Mouse (Mus musculus): ENCODE results near the gene Gas2l1.
"Not testable (repeated sequence)": the region's sequence is repeated elsewhere in the genome, so short reads cannot be mapped to it uniquely, and the experiment has no call there.

Gene Gas2l1

DNA sequence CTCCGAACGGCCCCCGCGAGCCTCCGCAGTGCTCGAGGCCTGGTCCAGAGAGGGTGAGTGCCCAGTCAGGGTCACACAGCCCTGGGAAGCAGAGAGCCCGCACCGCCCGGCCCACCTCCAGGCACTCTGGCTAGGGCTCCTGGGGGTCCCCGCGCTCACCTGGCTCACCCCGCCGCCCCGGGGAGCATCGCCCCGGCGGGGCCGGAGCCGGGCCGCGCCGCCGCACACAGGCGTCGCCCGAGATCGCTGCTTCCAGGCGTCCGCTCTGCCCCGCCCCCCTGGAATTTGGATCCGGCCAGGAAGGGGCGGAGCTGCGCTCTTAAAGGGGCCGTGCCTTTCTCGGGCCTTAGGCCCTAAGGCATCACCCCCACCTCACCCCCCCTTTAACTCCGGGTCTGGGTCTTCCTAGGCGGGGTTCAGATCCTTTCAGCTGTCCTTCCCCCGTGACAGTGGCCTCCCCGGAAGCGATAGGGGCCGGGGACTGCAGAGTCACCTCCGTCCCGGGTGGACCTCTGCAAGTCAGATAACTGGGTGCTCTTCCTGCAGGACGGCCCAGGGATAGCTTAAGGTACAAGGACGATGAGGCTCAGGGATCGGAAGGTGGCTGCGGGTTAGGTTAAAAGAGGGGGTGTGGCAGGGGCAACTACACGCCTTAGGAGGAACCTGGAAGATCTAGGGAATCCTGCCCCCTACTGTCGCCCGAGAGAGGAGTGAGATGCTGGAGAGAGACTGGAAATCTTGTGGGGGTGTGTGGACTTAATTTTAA lies at the start of gene Gas2l1:
Gene Gas2l1 (minus strand): TSS at position 272 of the 766 bp plus-strand sequence.
- DNase-seq (ENCODE audit: low spot score in 2 of 2): peak; percentile 90 to 92

GRCm38 (mm10) chr11:5113645-5114044 lies 48.5 kb upstream of the Gas2l1 start:
- DNase-seq (ENCODE audit: low spot score in 2 of 2): no peak

DNA sequence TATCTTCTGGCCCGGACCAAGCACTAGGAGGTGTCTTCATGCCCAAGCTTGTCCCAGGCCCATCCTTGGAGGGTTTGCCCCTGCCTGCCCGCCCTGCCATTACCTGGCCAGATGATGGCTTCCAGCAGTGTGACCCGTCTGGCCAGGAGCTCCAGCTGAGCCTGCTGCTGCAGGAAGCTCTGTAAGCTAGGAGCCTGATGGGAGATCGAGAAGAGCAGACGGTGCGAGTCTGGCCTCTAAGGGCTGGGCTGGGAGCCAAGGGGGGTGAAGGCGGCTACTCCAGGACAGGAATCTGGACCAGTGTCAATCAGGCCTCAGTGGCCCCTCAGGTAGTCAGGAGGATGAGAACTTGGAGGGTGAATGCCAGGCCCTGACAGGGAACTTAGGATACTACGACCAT lies 44.3 kb upstream of the Gas2l1 start:
- DNase-seq (ENCODE audit: low spot score in 2 of 2): peak; percentile 23 to 32

GRCm38 (mm10) chr11:5103986-5104509 lies 38.9 kb upstream of the Gas2l1 start:
- DNase-seq (ENCODE audit: low spot score in 2 of 2): no peak

DNA sequence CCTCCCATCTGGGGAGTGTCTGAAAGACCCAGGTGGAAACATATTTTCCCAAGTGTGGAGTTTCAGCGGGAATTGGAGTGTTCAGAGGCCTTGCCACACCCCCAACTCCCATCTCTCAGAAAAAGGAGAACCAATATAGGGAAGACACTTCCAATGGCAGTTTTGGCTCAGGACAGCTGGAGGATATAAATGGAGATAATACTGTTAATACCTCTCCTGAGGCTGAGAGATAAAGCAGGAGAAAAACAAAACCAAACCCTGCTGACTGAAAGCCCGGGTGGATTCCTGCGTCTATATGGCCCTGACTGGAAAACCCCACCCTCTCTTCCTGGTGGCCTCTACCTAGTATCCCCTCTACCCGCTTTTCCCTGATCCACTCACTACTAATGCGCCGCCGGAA lies 37.3 kb upstream of the Gas2l1 start:
- no peak for DNase-seq (ENCODE audit: low spot score in 2 of 2)

GRCm38 (mm10) chr11:5101641-5102040 lies 36.5 kb upstream of the Gas2l1 start:
- DNase-seq (ENCODE audit: low spot score in 2 of 2): no peak

GRCm38 (mm10) chr11:5100801-5101200 lies 35.7 kb upstream of the Gas2l1 start:
- no peak for DNase-seq (ENCODE audit: low spot score in 2 of 2)

GRCm38 (mm10) chr11:5100283-5100682 lies 35.2 kb upstream of the Gas2l1 start:
- no peak for DNase-seq (ENCODE audit: low spot score in 2 of 2)

DNA sequence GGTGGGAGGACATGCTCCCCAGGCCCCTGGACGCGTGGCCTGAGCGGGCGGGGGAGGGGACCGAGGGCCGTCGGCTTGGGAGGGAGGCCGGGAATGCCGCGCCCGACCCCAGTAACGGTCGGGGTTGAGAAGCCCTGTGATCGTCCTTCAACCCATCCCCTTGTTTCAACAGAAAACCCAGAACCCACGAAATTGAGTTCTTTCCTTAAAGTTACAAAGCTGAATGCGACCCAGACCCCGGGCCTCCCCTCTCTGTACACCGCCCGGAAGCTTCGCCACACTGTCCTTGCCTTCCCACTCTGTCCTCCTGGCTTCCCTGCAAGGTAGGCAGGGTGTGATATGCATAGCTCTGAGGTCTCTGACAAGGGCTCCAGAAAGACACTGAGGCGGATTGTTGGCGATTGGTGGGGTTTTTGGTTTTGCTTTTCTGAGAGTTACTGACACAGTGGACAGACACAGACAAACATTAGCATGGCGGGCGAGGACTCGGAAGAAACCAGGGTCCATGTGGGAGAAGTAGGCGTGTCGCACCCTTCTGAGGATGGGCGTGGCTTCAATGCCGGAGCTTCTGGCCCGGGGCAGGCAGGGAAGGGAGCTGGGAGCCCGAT lies 34.6 kb upstream of the Gas2l1 start:
- DNase-seq (ENCODE audit: low spot score in 2 of 2): peak; percentile 84 to 86

DNA sequence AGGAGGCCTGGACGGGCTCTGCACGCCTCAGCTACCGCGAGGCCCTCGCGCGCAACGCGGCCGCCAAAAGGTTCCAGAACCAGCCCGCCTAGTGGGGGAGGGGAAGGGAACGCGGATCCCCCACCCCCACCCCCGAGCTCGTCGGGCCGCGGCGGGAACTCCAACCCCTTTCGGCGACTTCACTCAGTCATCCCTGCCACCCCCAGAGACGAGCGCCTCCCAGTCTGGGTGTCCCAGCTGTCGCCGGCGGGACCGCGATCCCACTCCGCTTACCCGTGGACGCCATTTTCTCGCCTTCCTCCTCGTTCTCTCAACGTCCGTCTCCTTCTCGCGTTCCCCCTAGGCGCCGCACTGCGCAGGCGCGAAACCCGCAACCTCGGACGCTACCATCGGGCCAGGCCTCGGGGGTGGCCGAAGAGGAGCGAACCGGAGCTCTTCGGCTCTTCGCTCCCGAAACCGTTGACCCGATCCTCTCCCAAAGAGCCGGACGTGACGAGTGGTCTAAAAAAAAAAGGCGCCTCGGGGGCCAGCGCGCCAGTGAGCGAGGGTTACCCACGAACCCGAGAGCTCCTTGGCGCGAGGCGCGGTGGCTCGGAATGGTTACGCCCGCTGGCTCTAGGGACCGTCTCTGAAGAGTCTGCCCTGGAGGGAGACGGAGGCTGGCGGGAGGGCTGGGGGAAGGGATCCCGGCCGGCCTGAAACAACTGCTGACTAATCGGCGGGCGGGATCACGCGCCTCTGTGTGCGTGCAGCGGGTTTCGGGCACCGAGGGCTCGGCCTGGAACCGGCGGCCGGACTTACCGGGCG lies 33.8 kb upstream of the Gas2l1 start, which contains the start of the genes Rhbdd3 and Ewsr1:
Gene Rhbdd3 (plus strand): TSS at position 191 of the 807 bp plus-strand sequence.
Gene Ewsr1 (minus strand): TSS at position 531 of the 807 bp plus-strand sequence.
- peak; percentile 97 to 98 for DNase-seq (ENCODE audit: low spot score in 2 of 2)

- no peak for DNase-seq (ENCODE audit: low spot score in 2 of 2)
These were observed 33.1 kb upstream of the Gas2l1 start for GRCm38 (mm10) chr11:5098035-5098735.

GRCm38 (mm10) chr11:5096480-5097020 lies 31.4 kb upstream of the Gas2l1 start:
- no peak for DNase-seq (ENCODE audit: low spot score in 2 of 2)

- no peak for DNase-seq (ENCODE audit: low spot score in 2 of 2)
These were observed 30.8 kb upstream of the Gas2l1 start for GRCm38 (mm10) chr11:5095877-5096276.

- no peak for DNase-seq (ENCODE audit: low spot score in 2 of 2)
These were observed 26.6 kb upstream of the Gas2l1 start for GRCm38 (mm10) chr11:5091706-5092105.

GRCm38 (mm10) chr11:5089147-5089546 lies 24.0 kb upstream of the Gas2l1 start:
- no peak for DNase-seq (ENCODE audit: low spot score in 2 of 2)

GRCm38 (mm10) chr11:5076843-5077242 lies 11.7 kb upstream of the Gas2l1 start:
- DNase-seq (ENCODE audit: low spot score in 2 of 2): not testable (repeated sequence)

DNA sequence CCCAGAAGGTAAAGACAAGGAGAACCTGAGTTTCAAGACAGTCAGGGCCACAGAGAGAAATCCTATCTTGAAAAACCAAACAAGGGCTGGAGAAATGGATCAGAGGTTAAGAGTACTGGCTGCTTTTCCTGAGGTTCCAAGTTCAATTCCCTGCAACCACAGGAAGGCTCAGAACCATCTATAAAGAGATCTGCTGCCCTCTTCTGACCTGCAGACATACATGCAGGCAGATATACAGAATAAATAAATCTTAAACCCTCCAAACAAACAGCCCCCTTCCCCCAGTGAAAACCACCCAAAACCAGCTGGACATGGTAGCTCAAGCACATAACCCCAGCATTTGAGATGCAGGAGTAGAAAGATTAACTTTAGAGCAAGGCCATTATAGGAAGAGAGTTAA lies 10.6 kb upstream of the Gas2l1 start:
- no peak for DNase-seq (ENCODE audit: low spot score in 2 of 2)

DNA sequence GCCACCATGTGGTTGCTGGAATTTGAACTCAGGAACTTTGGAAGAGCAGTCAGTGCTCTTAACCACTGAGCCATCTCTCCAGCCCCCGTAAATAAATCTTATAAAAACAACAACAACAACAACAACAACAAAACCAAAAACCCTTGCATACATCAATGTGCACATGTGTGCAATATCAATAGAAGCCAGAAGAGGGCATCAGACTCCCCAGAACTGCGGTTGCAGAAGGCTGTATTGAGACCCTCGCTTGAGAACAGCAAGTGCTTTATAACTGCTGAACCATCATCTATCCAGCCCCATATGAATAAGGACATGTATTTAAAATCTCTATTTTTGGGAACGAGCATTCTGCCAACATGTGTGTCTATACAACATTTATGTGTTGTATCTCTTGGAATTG lies 9.8 kb upstream of the Gas2l1 start:
- DNase-seq (ENCODE audit: low spot score in 2 of 2): no peak

DNA sequence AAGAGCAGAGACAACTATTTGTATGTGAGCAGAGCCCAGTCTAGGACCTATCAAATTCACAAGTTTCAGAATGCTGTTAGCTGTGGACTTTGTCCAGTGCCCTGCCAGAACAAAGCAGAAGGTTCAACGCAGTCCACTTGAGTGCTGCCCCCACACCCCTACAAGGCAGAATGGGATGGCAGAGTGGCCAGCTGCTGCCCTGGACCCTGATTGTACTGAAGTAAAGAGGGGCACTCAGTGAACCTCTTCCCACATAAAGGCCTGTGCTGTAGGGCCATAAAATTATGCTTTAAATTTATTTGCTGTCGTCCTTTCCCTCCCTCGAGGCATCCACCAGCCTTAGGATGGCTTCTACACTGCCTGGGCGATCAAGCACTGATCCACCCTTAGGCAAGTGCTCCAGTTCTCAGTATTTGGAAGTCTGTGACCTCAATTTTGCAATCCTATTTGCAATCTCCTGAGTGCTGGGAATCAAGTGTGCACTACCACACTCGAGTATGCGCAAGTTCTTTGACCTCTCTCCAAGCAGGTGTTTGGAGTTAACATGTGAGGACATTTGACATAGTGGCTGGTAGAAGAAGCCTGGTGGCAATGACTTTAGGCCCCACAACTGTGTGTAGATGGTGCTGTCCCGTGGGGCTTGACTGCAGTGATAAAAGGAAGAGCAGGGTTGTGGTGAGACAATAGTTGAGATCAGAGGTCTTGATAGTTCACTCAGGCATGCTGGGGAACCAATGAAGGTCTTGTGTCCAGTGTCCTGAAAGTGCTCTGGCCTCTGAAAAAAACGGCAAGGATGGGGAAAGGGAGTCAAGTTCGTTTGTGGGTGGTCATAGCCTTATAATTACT lies 3.2 kb upstream of the Gas2l1 start:
- DNase-seq (ENCODE audit: low spot score in 2 of 2): no peak

DNA sequence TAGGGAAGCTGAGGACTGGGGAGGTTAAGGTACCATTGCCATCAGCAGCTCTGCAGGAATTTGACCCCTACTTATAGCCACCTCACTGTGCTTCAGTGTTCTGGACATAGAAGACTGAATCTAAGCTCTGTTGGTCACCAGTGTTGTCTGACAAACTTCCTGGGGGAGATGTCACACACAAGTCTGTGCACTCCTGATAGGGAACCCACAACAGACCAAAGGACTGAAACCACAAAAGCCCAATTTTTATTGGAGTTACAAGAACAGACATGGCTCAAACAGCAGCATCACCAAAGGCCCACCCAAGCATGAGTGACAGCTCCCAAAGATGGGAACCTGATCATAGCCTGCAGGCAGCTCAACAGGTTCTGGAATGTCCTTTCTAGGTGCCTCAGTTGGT lies 1.9 kb upstream of the Gas2l1 start:
- no peak for DNase-seq (ENCODE audit: low spot score in 2 of 2)

All from urinary bladder, postnatal 36 days (tissue).